Mouse (Mus musculus) kidney, embryonic 14.5 days (tissue): ENCODE measurements around the gene Tnfsf12. TPM values are rescaled to one million over a fixed set of nuclear protein-coding genes. Genes with fewer than 3 reads are reported as not detected.

Source experiments
- ATAC-seq: fragments of 200-750 bp; cut with Nextera tagmentation; 2 replicates; pipeline ENCODE4 v1.8.0; 2017; ENCODE audit warnings: moderate number of reproducible peaks, mild to moderate bottlenecking, moderate TSS enrichment, moderate library complexity; ENCODE audit not compliant: low FRiP score, low TSS enrichment
- H3K27ac ChIP-seq: fragments of 300-500 bp; sonication (generic); 2 replicates; pipeline ENCODE4 v1.5.1; 2014; ENCODE audit warnings: low read depth, mild to moderate bottlenecking, low read length, moderate library complexity, mixed read lengths
- H3K27me3 ChIP-seq: fragments of 300-500 bp; sonication (generic); 2 replicates; pipeline ENCODE4 v1.6.1; 2014; ENCODE audit warnings: mild to moderate bottlenecking, low read length; ENCODE audit not compliant: control insufficient read depth, insufficient read depth
- H3K36me3 ChIP-seq: fragments of 300-500 bp; sonication (generic); 2 replicates; pipeline ENCODE4 v1.6.1; 2014; ENCODE audit warnings: low read length, mixed read lengths; ENCODE audit not compliant: control insufficient read depth, insufficient read depth
- H3K4me1 ChIP-seq: fragments of 300-500 bp; sonication (generic); 2 replicates; pipeline ENCODE4 v1.6.1; 2014; ENCODE audit warnings: low read length, mixed read lengths; ENCODE audit not compliant: control insufficient read depth, insufficient read depth
- H3K4me2 ChIP-seq: fragments of 300-500 bp; sonication (generic); replicated peaks from 2 replicates; pipeline ENCODE4 v1.6.1; 2014; ENCODE audit warnings: low read depth, mild to moderate bottlenecking, low read length
- H3K4me3 ChIP-seq: fragments of 300-500 bp; sonication (generic); 2 replicates; pipeline ENCODE4 v1.5.1; 2014; ENCODE audit warnings: mild to moderate bottlenecking, low read length
- H3K9ac ChIP-seq: fragments of 300-500 bp; sonication (generic); 2 replicates; pipeline ENCODE4 v1.6.1; 2014; ENCODE audit warnings: low read depth, mild to moderate bottlenecking, low read length, moderate library complexity
- H3K9me3 ChIP-seq: fragments of 300-500 bp; sonication (generic); 2 replicates; pipeline ENCODE4 v1.6.1; 2016; ENCODE audit warnings: low read length; ENCODE audit not compliant: control insufficient read depth
- WGBS: fragments of 180-500 bp; shearing (Covaris S2); extraction: QIAGEN DNeasy Blood & Tissue Kit; methylation state at CpG from one replicate; pipeline ENCODE4 v1.1.7; 2014; 5-methylcytosine and 5-hydroxymethylcytosine counted together
- polyA plus RNA-seq: library from polyadenylated mRNA; unstranded; fragments of >200 nt; fragmentation: Nextera tagmentation; extraction: Ambion mirVana; gene quantifications from 2 replicates; pipeline ENCODE4 v1.2.1, GENCODE M21; 2014

Gene Tnfsf12
- polyA plus RNA-seq, 1 experiment from 2014 or later = 8.6 TPM

GRCm38 (mm10) chr11:69697396-69697795 lies 1.7 kb upstream of the Tnfsf12 start:
- no peak overlapping the region for H3K4me2 ChIP-seq
- H3K36me3 ChIP-seq = no peaks in the 10 kb centered on the region
- 0 out of 2 replicates have a peak, but pooled peaks cover 3% of the 10 kb centered on the region for H3K9me3 ChIP-seq
- H3K4me1 ChIP-seq = peaks cover 14% of the 10 kb centered on the region; the same call in 1 of the 2 replicates
- no peak overlapping the region for H3K9ac ChIP-seq
- no peak overlapping the region for H3K4me3 ChIP-seq
- H3K27me3 ChIP-seq = no peaks in the 10 kb centered on the region
- ATAC-seq = no peak
- 88% methylated on average over 3 of the region's 3 CpGs for WGBS
- no peak overlapping the region for H3K27ac ChIP-seq

- Histone ChIP-seq H3K4me3 (peak overlapping the region; percentile 62), H3K9me3 (0 out of 2 replicates have a peak, but pooled peaks cover 3% of the 10 kb centered on the region), H3K36me3 (no peaks in the 10 kb centered on the region), H3K9ac (peak overlapping the region; percentile 83; the same call in 1 of the 2 replicates), H3K4me1 (peaks cover 14% of the 10 kb centered on the region; the same call in 1 of the 2 replicates), H3K4me2 (peak overlapping the region; percentile 93), H3K27ac (peak overlapping the region; percentile 78), H3K27me3 (no peaks in the 10 kb centered on the region)
- 29% methylated on average over 6 of the region's 6 CpGs for WGBS
- ATAC-seq = no peak; the same call in 1 of the 2 replicates
These were observed 646 bp downstream of the Tnfsf12 start for GRCm38 (mm10) chr11:69695046-69695360.

- 0 out of 2 replicates have a peak, but pooled peaks cover under 1% of the 10 kb centered on the region for H3K9me3 ChIP-seq
- no peak overlapping the region for H3K27ac ChIP-seq
- no peak for ATAC-seq
- peaks cover 14% of the 10 kb centered on the region; the same call in 1 of the 2 replicates for H3K4me1 ChIP-seq
- H3K36me3 ChIP-seq = no peaks in the 10 kb centered on the region
- no peak overlapping the region for H3K9ac ChIP-seq
- H3K27me3 ChIP-seq = no peaks in the 10 kb centered on the region
- H3K4me2 ChIP-seq = no peak overlapping the region
- 47% methylated on average over 11 of the region's 11 CpGs for WGBS
- no peak overlapping the region for H3K4me3 ChIP-seq
These were observed 2.2 kb downstream of the Tnfsf12 start for GRCm38 (mm10) chr11:69693421-69693965.

GRCm38 (mm10) chr11:69692863-69693262 lies 2.8 kb downstream of the Tnfsf12 start:
- H3K9me3 ChIP-seq = no peaks in the 10 kb centered on the region
- no peak overlapping the region for H3K27ac ChIP-seq
- no peak overlapping the region for H3K4me3 ChIP-seq
- 80% methylated on average over 6 of the region's 6 CpGs for WGBS
- H3K9ac ChIP-seq = no peak overlapping the region
- no peak for ATAC-seq
- H3K4me2 ChIP-seq = no peak overlapping the region
- H3K27me3 ChIP-seq = no peaks in the 10 kb centered on the region
- H3K4me1 ChIP-seq = peaks cover 14% of the 10 kb centered on the region; the same call in 1 of the 2 replicates
- no peaks in the 10 kb centered on the region for H3K36me3 ChIP-seq

GRCm38 (mm10) chr11:69692196-69692811 lies 3.3 kb downstream of the Tnfsf12 start:
- no peak overlapping the region for H3K4me2 ChIP-seq
- H3K27ac ChIP-seq = no peak overlapping the region
- H3K36me3 ChIP-seq = no peaks in the 10 kb centered on the region
- whole genome bisulfite sequencing = 72% methylated on average over 9 of the region's 9 CpGs
- no peak for ATAC-seq
- no peak overlapping the region for H3K4me3 ChIP-seq
- H3K4me1 ChIP-seq = peaks cover 14% of the 10 kb centered on the region; the same call in 1 of the 2 replicates
- H3K27me3 ChIP-seq = no peaks in the 10 kb centered on the region
- H3K9me3 ChIP-seq = no peaks in the 10 kb centered on the region
- no peak overlapping the region for H3K9ac ChIP-seq

- H3K9ac ChIP-seq = no peak overlapping the region
- H3K27ac ChIP-seq = no peak overlapping the region
- H3K9me3 ChIP-seq = no peaks in the 10 kb centered on the region
- WGBS = 100% methylated on average over 1 of the region's 1 CpGs
- H3K27me3 ChIP-seq = no peaks in the 10 kb centered on the region
- no peak overlapping the region for H3K4me2 ChIP-seq
- no peak for ATAC-seq
- peaks cover 24% of the 10 kb centered on the region; the same call in 1 of the 2 replicates for H3K4me1 ChIP-seq
- H3K36me3 ChIP-seq = no peaks in the 10 kb centered on the region
- H3K4me3 ChIP-seq = no peak overlapping the region
These were observed 5.8 kb downstream of the Tnfsf12 start for GRCm38 (mm10) chr11:69689891-69690290.

GRCm38 (mm10) chr11:69687061-69687460 lies 8.6 kb downstream of the Tnfsf12 start:
- no peak for ATAC-seq
- Histone ChIP-seq H3K4me3 (no peak overlapping the region), H3K9me3 (no peaks in the 10 kb centered on the region), H3K36me3 (no peaks in the 10 kb centered on the region), H3K9ac (0 out of 2 replicates have a peak overlapping the region, but pooled peaks have one; percentile 12), H3K27me3 (no peaks in the 10 kb centered on the region), H3K27ac (no peak overlapping the region), H3K4me1 (peaks cover 23% of the 10 kb centered on the region; the same call in 1 of the 2 replicates), H3K4me2 (no peak overlapping the region)
- WGBS = 54% methylated on average over 5 of the region's 5 CpGs

GRCm38 (mm10) chr11:69686377-69686776 lies 9.3 kb downstream of the Tnfsf12 start:
- 17% methylated on average over 4 of the region's 4 CpGs for WGBS

GRCm38 (mm10) chr11:69685526-69686148 lies 10.0 kb downstream of the Tnfsf12 start, which contains the start of gene Tnfsf13:
TSS of gene Tnfsf13 (minus strand) at chr11:69685784.
- Histone ChIP-seq H3K9ac (no peak within 1 kb of the TSS), H3K4me1 (peaks cover 23% of the 10 kb centered on the region; the same call in 1 of the 2 replicates), H3K27ac (peak within 1 kb of the TSS; percentile 47; the same call in 1 of the 2 replicates), H3K9me3 (no peaks in the 10 kb centered on the region), H3K4me3 (no peak within 1 kb of the TSS), H3K27me3 (no peaks in the 10 kb centered on the region), H3K4me2 (no peak within 1 kb of the TSS; the same call in 1 of the 2 replicates), H3K36me3 (no peaks in the 10 kb centered on the region)
- ATAC-seq = no peak
- WGBS = 73% methylated on average over 10 of the region's 10 CpGs

More at GRCm38 (mm10) chr11:69686377-69686776, 9.3 kb downstream of the Tnfsf12 start:
- ATAC-seq = no peak
- Histone ChIP-seq H3K27me3 (no peaks in the 10 kb centered on the region), H3K27ac (0 out of 2 replicates have a peak overlapping the region, but pooled peaks have one; percentile 19), H3K4me3 (no peak overlapping the region), H3K9ac (no peak overlapping the region), H3K4me1 (peaks cover 23% of the 10 kb centered on the region; the same call in 1 of the 2 replicates), H3K36me3 (no peaks in the 10 kb centered on the region), H3K9me3 (no peaks in the 10 kb centered on the region), H3K4me2 (no peak overlapping the region)
